Mouse (Mus musculus) liver, embryonic 16.5 days (tissue): ENCODE results near the gene Mrpl1. TPM values are rescaled to one million over a fixed set of nuclear protein-coding genes. Genes with fewer than 3 reads are reported as not detected.

Source experiments
- ATAC-seq: fragments of 200-750 bp; cut with Nextera tagmentation; 2 replicates; pipeline ENCODE4 v1.8.0; 2017; ENCODE audit warnings: low read depth, mild to moderate bottlenecking, moderate number of reproducible peaks, moderate library complexity
- H3K27ac ChIP-seq: fragments of 300-500 bp; sonication (generic); 2 replicates; pipeline ENCODE4 v1.5.1; 2014; ENCODE audit warnings: mild to moderate bottlenecking, low read length
- H3K27me3 ChIP-seq: fragments of 300-500 bp; sonication (generic); 2 replicates; pipeline ENCODE4 v1.6.1; 2014; ENCODE audit warnings: low read depth, low read length, mixed read lengths; ENCODE audit not compliant: control insufficient read depth, insufficient read depth
- H3K36me3 ChIP-seq: fragments of 300-500 bp; sonication (generic); 2 replicates; pipeline ENCODE4 v1.6.1; 2014; ENCODE audit warnings: mild to moderate bottlenecking; ENCODE audit not compliant: control insufficient read depth, insufficient read depth
- H3K4me1 ChIP-seq: fragments of 300-500 bp; sonication (generic); 2 replicates; pipeline ENCODE4 v1.6.1; 2014; ENCODE audit warnings: low read depth, low read length, mixed read lengths; ENCODE audit not compliant: control insufficient read depth
- H3K4me2 ChIP-seq: fragments of 300-500 bp; sonication (generic); 2 replicates; pipeline ENCODE4 v1.6.1; 2014; ENCODE audit warnings: low read depth, low read length, mixed read lengths
- H3K4me3 ChIP-seq: fragments of 300-500 bp; sonication (generic); 2 replicates; pipeline ENCODE4 v1.5.1; 2014; ENCODE audit warnings: low read depth, mild to moderate bottlenecking, low read length
- H3K9ac ChIP-seq: fragments of 300-500 bp; sonication (generic); 2 replicates; pipeline ENCODE4 v1.6.1; 2014; ENCODE audit warnings: low read depth, low read length
- H3K9me3 ChIP-seq: fragments of 300-500 bp; sonication (generic); replicated peaks from 2 replicates; pipeline ENCODE4 v1.6.1; 2016; ENCODE audit warnings: low read length; ENCODE audit not compliant: control insufficient read depth
- WGBS: fragments of 180-500 bp; shearing (Covaris S2); extraction: QIAGEN DNeasy Blood & Tissue Kit; methylation state at CpG from one replicate; pipeline ENCODE4 v1.1.7; 2014; ENCODE audit not compliant: insufficient replicate concordance; 5-methylcytosine and 5-hydroxymethylcytosine counted together
- polyA plus RNA-seq: library from polyadenylated mRNA; unstranded; fragments of >200 nt; fragmentation: Nextera tagmentation; extraction: Ambion mirVana; gene quantifications from 2 replicates; pipeline ENCODE4 v1.2.1, GENCODE M21; 2015

The Mrpl1 gene
- polyA plus RNA-seq, 1 experiment from 2014 or later, result 14.0 TPM

- peak overlapping the region; percentile 58 for H3K27ac ChIP-seq
- no peaks in the 10 kb centered on the region for H3K27me3 ChIP-seq
- H3K36me3 ChIP-seq, result no peaks in the 10 kb centered on the region; the same call in 1 of the 2 replicates
- H3K4me1 ChIP-seq, result peaks cover 13% of the 10 kb centered on the region
- H3K9me3 ChIP-seq, result no peaks in the 10 kb centered on the region
- no peak for ATAC-seq
- WGBS, result 19% methylated on average over 1 of the region's 1 CpGs
- H3K9ac ChIP-seq, result no peak overlapping the region
- H3K4me2 ChIP-seq, result peak overlapping the region; percentile 22; the same call in 1 of the 2 replicates
- H3K4me3 ChIP-seq, result no peak overlapping the region
Observed at GRCm38 (mm10) chr5:96221298-96221697, 12.0 kb downstream of the Mrpl1 start.

GRCm38 (mm10) chr5:96221812-96222585 lies 12.7 kb downstream of the Mrpl1 start:
- no peak overlapping the region for H3K4me3 ChIP-seq
- H3K4me1 ChIP-seq, result peaks cover 13% of the 10 kb centered on the region
- no peaks in the 10 kb centered on the region for H3K27me3 ChIP-seq
- H3K36me3 ChIP-seq, result no peaks in the 10 kb centered on the region; the same call in 1 of the 2 replicates
- no peak overlapping the region for H3K9ac ChIP-seq
- no peaks in the 10 kb centered on the region for H3K9me3 ChIP-seq
- H3K4me2 ChIP-seq, result peak overlapping the region; percentile 17
- peak; percentile 84 for ATAC-seq
- 19% methylated on average over 5 of the region's 5 CpGs for WGBS
- H3K27ac ChIP-seq, result peak overlapping the region; percentile 72

GRCm38 (mm10) chr5:96222964-96223363 lies 13.7 kb downstream of the Mrpl1 start:
- 79% methylated on average over 3 of the region's 3 CpGs for whole genome bisulfite sequencing
- Histone ChIP-seq H3K4me2 (no peak overlapping the region), H3K4me3 (no peak overlapping the region), H3K9ac (no peak overlapping the region), H3K36me3 (no peaks in the 10 kb centered on the region; the same call in 1 of the 2 replicates), H3K27ac (no peak overlapping the region), H3K9me3 (no peaks in the 10 kb centered on the region), H3K27me3 (no peaks in the 10 kb centered on the region), H3K4me1 (peaks cover 13% of the 10 kb centered on the region)
- no peak for ATAC-seq

GRCm38 (mm10) chr5:96226490-96226889 lies 17.2 kb downstream of the Mrpl1 start:
- Histone ChIP-seq H3K27me3 (no peaks in the 10 kb centered on the region), H3K4me3 (no peak overlapping the region), H3K36me3 (peaks cover 11% of the 10 kb centered on the region), H3K9me3 (no peaks in the 10 kb centered on the region), H3K4me1 (peaks cover 3% of the 10 kb centered on the region), H3K4me2 (no peak overlapping the region), H3K27ac (no peak overlapping the region), H3K9ac (no peak overlapping the region)
- WGBS, result 86% methylated on average over 8 of the region's 8 CpGs
- no peak for ATAC-seq

- Histone ChIP-seq H3K27me3 (no peaks in the 10 kb centered on the region), H3K4me3 (no peak overlapping the region), H3K9me3 (no peaks in the 10 kb centered on the region), H3K4me1 (no peaks in the 10 kb centered on the region), H3K4me2 (no peak overlapping the region), H3K9ac (no peak overlapping the region), H3K27ac (no peak overlapping the region), H3K36me3 (peaks cover 11% of the 10 kb centered on the region)
- ATAC-seq, result no peak
- WGBS, result 88% methylated on average over 2 of the region's 2 CpGs
Observed at GRCm38 (mm10) chr5:96228967-96229366, 19.7 kb downstream of the Mrpl1 start.

GRCm38 (mm10) chr5:96238797-96239196 lies 29.5 kb downstream of the Mrpl1 start:
- Histone ChIP-seq H3K9me3 (no peaks in the 10 kb centered on the region), H3K4me1 (no peaks in the 10 kb centered on the region), H3K4me3 (no peak overlapping the region), H3K27ac (no peak overlapping the region), H3K27me3 (no peaks in the 10 kb centered on the region), H3K4me2 (no peak overlapping the region), H3K9ac (no peak overlapping the region), H3K36me3 (peaks cover 2% of the 10 kb centered on the region; the same call in 1 of the 2 replicates)
- 76% methylated on average over 5 of the region's 5 CpGs for WGBS
- no peak for ATAC-seq

GRCm38 (mm10) chr5:96240856-96241255 lies 31.6 kb downstream of the Mrpl1 start:
- WGBS, result 51% methylated on average over 1 of the region's 1 CpGs
- no peak overlapping the region for H3K4me2 ChIP-seq
- ATAC-seq, result no peak

GRCm38 (mm10) chr5:96244511-96244910 lies 35.2 kb downstream of the Mrpl1 start:
- ATAC-seq, result no peak
- no peak overlapping the region for H3K4me2 ChIP-seq

More at GRCm38 (mm10) chr5:96240856-96241255, 31.6 kb downstream of the Mrpl1 start:
- Histone ChIP-seq H3K27ac (no peak overlapping the region), H3K9ac (no peak overlapping the region), H3K27me3 (no peaks in the 10 kb centered on the region), H3K36me3 (peaks cover 2% of the 10 kb centered on the region; the same call in 1 of the 2 replicates), H3K4me1 (no peaks in the 10 kb centered on the region), H3K9me3 (no peaks in the 10 kb centered on the region), H3K4me3 (no peak overlapping the region)

GRCm38 (mm10) chr5:96253995-96254394 lies 44.7 kb downstream of the Mrpl1 start:
- H3K4me2 ChIP-seq, result no peak overlapping the region
- no peaks in the 10 kb centered on the region for H3K4me1 ChIP-seq
- no peak overlapping the region for H3K9ac ChIP-seq
- no peaks in the 10 kb centered on the region for H3K27me3 ChIP-seq
- no peak for ATAC-seq
- WGBS, result 59% methylated on average over 2 of the region's 2 CpGs
- no peak overlapping the region for H3K27ac ChIP-seq
- no peak overlapping the region for H3K4me3 ChIP-seq
- no peaks in the 10 kb centered on the region for H3K9me3 ChIP-seq
- no peaks in the 10 kb centered on the region for H3K36me3 ChIP-seq

More at GRCm38 (mm10) chr5:96244511-96244910, 35.2 kb downstream of the Mrpl1 start:
- no peaks in the 10 kb centered on the region for H3K4me1 ChIP-seq
- WGBS, result 46% methylated on average over 1 of the region's 1 CpGs
- no peaks in the 10 kb centered on the region for H3K9me3 ChIP-seq
- H3K9ac ChIP-seq, result no peak overlapping the region
- no peak overlapping the region for H3K4me3 ChIP-seq
- no peaks in the 10 kb centered on the region for H3K27me3 ChIP-seq
- no peaks in the 10 kb centered on the region for H3K36me3 ChIP-seq
- no peak overlapping the region for H3K27ac ChIP-seq
